Mouse (Mus musculus): ENCODE measurements around the gene Rfx5.

GRCm38 (mm10) chr3:95002569-95002968 lies 48.7 kb downstream of the Rfx5 start:
- TF ChIP-seq E2F4 (IDR thresholded peaks at IDR 0.05; ENCODE audit: insufficient read depth) (no peak), POLR2A (IDR thresholded peaks at IDR 0.05; ENCODE audit: insufficient read length, low read depth) (no peak), USF1 (IDR thresholded peaks at IDR 0.05; ENCODE audit: low read depth) (no peak), MYOG (IDR thresholded peaks at IDR 0.05; ENCODE audit: control insufficient read depth in 1 of 3, insufficient read depth in 1 of 3, insufficient read length in 2 of 3, low read depth in 2 of 3) (no peak), CEBPB (IDR thresholded peaks at IDR 0.05; ENCODE audit: insufficient read depth, poor library complexity, severe bottlenecking) (no peak), TCF3 (IDR thresholded peaks at IDR 0.05; ENCODE audit: insufficient read length, low read depth) (no peak), TCF12 (IDR thresholded peaks at IDR 0.05; ENCODE audit: insufficient read depth, poor library complexity, severe bottlenecking) (no peak), MYOD1 (IDR thresholded peaks at IDR 0.05; ENCODE audit: control insufficient read depth in 1 of 3, insufficient read length in 2 of 3, low read depth in 2 of 3) (no peak), SRF (IDR thresholded peaks at IDR 0.05; ENCODE audit: control insufficient read depth, insufficient read length, low read depth) (no peak), MAX (IDR thresholded peaks at IDR 0.05; ENCODE audit: low read depth) (no peak), POLR2AphosphoS2 (IDR thresholded peaks at IDR 0.05; ENCODE audit: insufficient read length, low read depth) (peak; percentile 14)

All from myocyte (in vitro differentiated cells).